Mouse (Mus musculus): Measurements from ENCODE around the gene Ung. TPM values are rescaled to one million over a fixed set of nuclear protein-coding genes. Genes with fewer than 3 reads are reported as not detected.

The Ung gene
- polyA plus RNA-seq, 1 experiment, result 5.7 TPM

GRCm38 (mm10) chr5:114153490-114153889 lies 23.3 kb downstream of the Ung start:
- 36% methylated on average over 12 of the region's 12 CpGs for WGBS
- Histone ChIP-seq H3K4me1 (ENCODE audit: control insufficient read depth, insufficient read depth, insufficient read length) (no peaks in the 10 kb centered on the region), H3K36me3 (ENCODE audit: control insufficient read depth, insufficient read depth, low read length) (no peaks in the 10 kb centered on the region), H3K27me3 (ENCODE audit: control insufficient read depth, insufficient read depth, low read length) (no peaks in the 10 kb centered on the region), H3K4me3 (ENCODE audit: extremely low read depth, insufficient read depth, insufficient read length) (no peak overlapping the region), H3K27ac (ENCODE audit: insufficient read depth, low read length) (no peak overlapping the region)
- no peak for TF ChIP-seq CTCF (IDR thresholded peaks at IDR 0.05; ENCODE audit: extremely low read depth, insufficient read depth, insufficient read length, insufficient replicate concordance)
- TF ChIP-seq POLR2A (IDR thresholded peaks at IDR 0.05; ENCODE audit: low read depth, low read length), result no peak
- DNase-seq (ENCODE audit: low read depth in 1 of 2, low spot score in 2 of 2), result no peak

GRCm38 (mm10) chr5:114154765-114155164 lies 24.6 kb downstream of the Ung start:
- 88% methylated on average over 5 of the region's 5 CpGs for WGBS
- no peaks in the 10 kb centered on the region for H3K4me1 ChIP-seq (ENCODE audit: control insufficient read depth, insufficient read depth, insufficient read length)
- no peak overlapping the region for H3K27ac ChIP-seq (ENCODE audit: insufficient read depth, low read length)
- TF ChIP-seq POLR2A (IDR thresholded peaks at IDR 0.05; ENCODE audit: low read depth, low read length), result no peak
- TF ChIP-seq CTCF (IDR thresholded peaks at IDR 0.05; ENCODE audit: extremely low read depth, insufficient read depth, insufficient read length, insufficient replicate concordance), result no peak
- DNase-seq (ENCODE audit: low read depth in 1 of 2, low spot score in 2 of 2), result no peak
- H3K4me3 ChIP-seq (ENCODE audit: extremely low read depth, insufficient read depth, insufficient read length), result no peak overlapping the region
- H3K36me3 ChIP-seq (ENCODE audit: control insufficient read depth, insufficient read depth, low read length), result no peaks in the 10 kb centered on the region
- no peaks in the 10 kb centered on the region for H3K27me3 ChIP-seq (ENCODE audit: control insufficient read depth, insufficient read depth, low read length)

GRCm38 (mm10) chr5:114155168-114155933 lies 25.2 kb downstream of the Ung start:
- Histone ChIP-seq H3K27ac (ENCODE audit: insufficient read depth, low read length) (no peak overlapping the region), H3K27me3 (ENCODE audit: control insufficient read depth, insufficient read depth, low read length) (no peaks in the 10 kb centered on the region), H3K4me1 (ENCODE audit: control insufficient read depth, insufficient read depth, insufficient read length) (no peaks in the 10 kb centered on the region), H3K36me3 (ENCODE audit: control insufficient read depth, insufficient read depth, low read length) (no peaks in the 10 kb centered on the region), H3K4me3 (ENCODE audit: extremely low read depth, insufficient read depth, insufficient read length) (no peak overlapping the region)
- DNase-seq (ENCODE audit: low read depth in 1 of 2, low spot score in 2 of 2), result no peak
- no peak for TF ChIP-seq POLR2A (IDR thresholded peaks at IDR 0.05; ENCODE audit: low read depth, low read length)
- TF ChIP-seq CTCF (IDR thresholded peaks at IDR 0.05; ENCODE audit: extremely low read depth, insufficient read depth, insufficient read length, insufficient replicate concordance), result no peak
- 66% methylated on average over 9 of the region's 9 CpGs for WGBS

GRCm38 (mm10) chr5:114157236-114157635 lies 27.1 kb downstream of the Ung start:
- Histone ChIP-seq H3K27me3 (ENCODE audit: control insufficient read depth, insufficient read depth, low read length) (no peaks in the 10 kb centered on the region), H3K4me1 (ENCODE audit: control insufficient read depth, insufficient read depth, insufficient read length) (no peaks in the 10 kb centered on the region), H3K36me3 (ENCODE audit: control insufficient read depth, insufficient read depth, low read length) (no peaks in the 10 kb centered on the region), H3K4me3 (ENCODE audit: extremely low read depth, insufficient read depth, insufficient read length) (no peak overlapping the region), H3K27ac (ENCODE audit: insufficient read depth, low read length) (no peak overlapping the region)
- DNase-seq (ENCODE audit: low read depth in 1 of 2, low spot score in 2 of 2), result no peak
- WGBS, result 70% methylated on average over 7 of the region's 7 CpGs
- TF ChIP-seq POLR2A (IDR thresholded peaks at IDR 0.05; ENCODE audit: low read depth, low read length), result no peak
- no peak for TF ChIP-seq CTCF (IDR thresholded peaks at IDR 0.05; ENCODE audit: extremely low read depth, insufficient read depth, insufficient read length, insufficient replicate concordance)

GRCm38 (mm10) chr5:114161424-114161823 lies 31.2 kb downstream of the Ung start:
- no peak overlapping the region for H3K27ac ChIP-seq (ENCODE audit: insufficient read depth, low read length)
- H3K4me3 ChIP-seq (ENCODE audit: extremely low read depth, insufficient read depth, insufficient read length), result no peak overlapping the region
- H3K4me1 ChIP-seq (ENCODE audit: control insufficient read depth, insufficient read depth, insufficient read length), result no peaks in the 10 kb centered on the region
- no peak for TF ChIP-seq POLR2A (IDR thresholded peaks at IDR 0.05; ENCODE audit: low read depth, low read length)
- no peak for TF ChIP-seq CTCF (IDR thresholded peaks at IDR 0.05; ENCODE audit: extremely low read depth, insufficient read depth, insufficient read length, insufficient replicate concordance)
- 86% methylated on average over 6 of the region's 6 CpGs for WGBS
- no peak for DNase-seq (ENCODE audit: low read depth in 1 of 2, low spot score in 2 of 2)
- H3K27me3 ChIP-seq (ENCODE audit: control insufficient read depth, insufficient read depth, low read length), result no peaks in the 10 kb centered on the region
- H3K36me3 ChIP-seq (ENCODE audit: control insufficient read depth, insufficient read depth, low read length), result no peaks in the 10 kb centered on the region

- TF ChIP-seq POLR2A (IDR thresholded peaks at IDR 0.05; ENCODE audit: low read depth, low read length) (no peak), CTCF (IDR thresholded peaks at IDR 0.05; ENCODE audit: extremely low read depth, insufficient read depth, insufficient read length, insufficient replicate concordance) (no peak)
- no peaks in the 10 kb centered on the region for H3K27me3 ChIP-seq (ENCODE audit: control insufficient read depth, insufficient read depth, low read length)
- 49% methylated on average over 12 of the region's 12 CpGs for WGBS
- DNase-seq (ENCODE audit: low read depth in 1 of 2, low spot score in 2 of 2), result no peak
- no peak overlapping the region for H3K27ac ChIP-seq (ENCODE audit: insufficient read depth, low read length)
- H3K4me1 ChIP-seq (ENCODE audit: control insufficient read depth, insufficient read depth, insufficient read length), result no peaks in the 10 kb centered on the region
- H3K36me3 ChIP-seq (ENCODE audit: control insufficient read depth, insufficient read depth, low read length), result no peaks in the 10 kb centered on the region
- H3K4me3 ChIP-seq (ENCODE audit: extremely low read depth, insufficient read depth, insufficient read length), result no peak overlapping the region
These were observed 32.1 kb downstream of the Ung start for GRCm38 (mm10) chr5:114162106-114162815.

Measured in spleen, adult 2 months (tissue).